In genomic region chr2:103483289-103483985, GRCm38 (mm10) we compare ENCODE assay signal across 9 mouse cellular contexts. TPM values are rescaled to one million over a fixed set of nuclear protein-coding genes. Genes with fewer than 3 reads are reported as not detected.
A peak's percentile ranks its signal among the peaks of the same experiment; 100 is the strongest.
DNase-seq lines count a peak whose midpoint lies in the region; ATAC-seq and TF ChIP-seq lines count a peak whose summit lies in the region.
"Had no signal": no experiment of that assay in that cellular context is flagged by ENCODE, and none has a peak within 500 bp of the region (broad histone marks: within the 10 kb centered on the region; RNA-seq: fewer than 3 reads in every experiment).

No protein-coding gene starts in this region.

- no peak for TF ChIP-seq POLR2A in liver, adult 2 months (IDR thresholded peaks at IDR 0.05; ENCODE audit: extremely low read depth, insufficient read depth, low read length)
- TF ChIP-seq POLR2A in small intestine, adult 2 months (IDR thresholded peaks at IDR 0.05; ENCODE audit: low read depth, low read length), result no peak

- no peaks in the 10 kb centered on the region for H3K27me3 ChIP-seq in liver, adult 2 months (ENCODE audit: control insufficient read depth, insufficient read depth, low read length)
- no peaks in the 10 kb centered on the region for H3K27me3 ChIP-seq in embryonic facial prominence, embryonic 14.5 days (replicated peaks; ENCODE audit: control insufficient read depth, insufficient read depth, low read length)
- H3K27me3 ChIP-seq in limb, embryonic 12.5 days, result no peaks in the 10 kb centered on the region
- H3K27me3 ChIP-seq in small intestine, adult 2 months (ENCODE audit: control insufficient read depth, insufficient read depth, low read length), result no peaks in the 10 kb centered on the region

- intact Hi-C loops in left cerebral cortex, postnatal 10 days (cut with DNase I), result no loop called here

- DNase-seq in liver, adult 2 months (ENCODE audit: extremely low read depth, low read depth, low spot score), result peak; percentile 30
- no peak for DNase-seq in liver
- no peak for DNase-seq in embryonic facial prominence, embryonic 14.5 days (ENCODE audit: low spot score)
- no peak for DNase-seq in left cerebral cortex, postnatal 10 days (ENCODE audit: extremely low spot score in 1 of 2, low spot score in 2 of 2)
- DNase-seq in frontal cortex, postnatal 14 days (ENCODE audit: low spot score in 2 of 2), result no peak
- no peak for DNase-seq in ovary, postnatal 10 days (ENCODE audit: low spot score)
- DNase-seq: lung, postnatal 10 days had no signal

- H3K9me3 ChIP-seq in embryonic facial prominence, embryonic 14.5 days (ENCODE audit: control insufficient read depth, low read length), result no peaks in the 10 kb centered on the region
- H3K9me3 ChIP-seq in limb, embryonic 12.5 days, result no peaks in the 10 kb centered on the region

- H3K4me2 ChIP-seq in embryonic facial prominence, embryonic 14.5 days (ENCODE audit: low read depth, low read length), result peak overlapping the region; percentile 79
- H3K4me2 ChIP-seq in limb, embryonic 12.5 days, result peak overlapping the region; percentile 68

- H3K4me1 ChIP-seq in liver, adult 2 months (ENCODE audit: control insufficient read depth, insufficient read depth, low read length), result peaks cover 11% of the 10 kb centered on the region; the same call in 1 of the 2 replicates
- peaks cover 10% of the 10 kb centered on the region for H3K4me1 ChIP-seq in embryonic facial prominence, embryonic 14.5 days (ENCODE audit: control insufficient read depth, insufficient read depth, low read length)
- peaks cover 11% of the 10 kb centered on the region for H3K4me1 ChIP-seq in limb, embryonic 12.5 days (replicated peaks)
- peaks cover 6% of the 10 kb centered on the region for H3K4me1 ChIP-seq in small intestine, adult 2 months (ENCODE audit: control insufficient read depth, insufficient read depth, insufficient read length, low read length)

- peak overlapping the region; percentile 94 for H3K27ac ChIP-seq in liver, adult 2 months (replicated peaks; ENCODE audit: insufficient read depth, low read depth, low read length)
- no peak overlapping the region for H3K27ac ChIP-seq in embryonic facial prominence, embryonic 14.5 days (replicated peaks; ENCODE audit: low read depth, low read length)
- H3K27ac ChIP-seq in limb, embryonic 12.5 days, result no peak overlapping the region
- no peak overlapping the region for H3K27ac ChIP-seq in small intestine, adult 2 months (ENCODE audit: insufficient read depth, low read depth, low read length)

- 2% methylated on average over 7 of the region's 7 CpGs for WGBS in liver, adult 2 months
- 81% methylated on average over 7 of the region's 7 CpGs for WGBS in embryonic facial prominence, embryonic 14.5 days
- WGBS in limb, embryonic 12.5 days, result 85% methylated on average over 7 of the region's 7 CpGs
- WGBS in small intestine, adult 2 months, result 22% methylated on average over 7 of the region's 7 CpGs

- no peak for TF ChIP-seq CTCF in liver, adult 2 months (IDR thresholded peaks at IDR 0.05; ENCODE audit: low read depth, low read length)
- no peak for TF ChIP-seq CTCF in small intestine, adult 2 months (IDR thresholded peaks at IDR 0.05; ENCODE audit: extremely low read depth, insufficient read length, insufficient replicate concordance, low read depth, low read length)

- no peak for ATAC-seq in embryonic facial prominence, embryonic 14.5 days (ENCODE audit: low read depth)
- no peak for ATAC-seq in limb, embryonic 12.5 days (ENCODE audit: insufficient number of reproducible peaks, insufficient read depth, low FRiP score, low TSS enrichment, low read depth)

- H3K4me3 ChIP-seq in liver, adult 2 months (ENCODE audit: insufficient read depth, low read depth, low read length), result peak overlapping the region; percentile 94
- H3K4me3 ChIP-seq in embryonic facial prominence, embryonic 14.5 days (ENCODE audit: low read depth, low read length), result peak overlapping the region; percentile 71
- peak overlapping the region; percentile 76; the same call in 1 of the 2 replicates for H3K4me3 ChIP-seq in limb, embryonic 12.5 days (replicated peaks)
- peak overlapping the region; percentile 45; the same call in 1 of the 2 replicates for H3K4me3 ChIP-seq in small intestine, adult 2 months (ENCODE audit: low read depth, low read length)

- H3K9ac ChIP-seq in liver, adult 2 months (ENCODE audit: low read depth, low read length), result peak overlapping the region; percentile 98
- peak overlapping the region; percentile 81 for H3K9ac ChIP-seq in embryonic facial prominence, embryonic 14.5 days (ENCODE audit: low read depth, low read length)
- no peak overlapping the region for H3K9ac ChIP-seq in limb, embryonic 12.5 days (replicated peaks)

- peaks cover 24% of the 10 kb centered on the region; the same call in 1 of the 2 replicates for H3K79me2 ChIP-seq in liver, adult 2 months (ENCODE audit: control insufficient read depth, insufficient read depth, low read length)

- H3K36me3 ChIP-seq in liver, adult 2 months (ENCODE audit: control insufficient read depth, insufficient read depth, low read length), result peaks cover 33% of the 10 kb centered on the region
- H3K36me3 ChIP-seq in embryonic facial prominence, embryonic 14.5 days (ENCODE audit: control insufficient read depth, insufficient read depth, low read length), result no peaks in the 10 kb centered on the region
- no peaks in the 10 kb centered on the region for H3K36me3 ChIP-seq in limb, embryonic 12.5 days
- no peaks in the 10 kb centered on the region for H3K36me3 ChIP-seq in small intestine, adult 2 months (ENCODE audit: control insufficient read depth, insufficient read depth, low read length)

RNA-seq across cellular contexts. Expression of gene Cat, which starts 1.5 kb away (rescaled TPM):
- 1,807 and 1,852 TPM in 2 replicates for total RNA-seq in liver, adult 2 months (2014; rRNA removed)
- 1,476 and 1,516 TPM in 2 replicates for polyA plus RNA-seq in liver, adult 2 months (2012; rRNA removed)
- 89.9 and 98.8 TPM in 2 replicates for polyA plus RNA-seq in embryonic facial prominence, embryonic 14.5 days (2014; fragmentation: Nextera tagmentation; extraction: Ambion mirVana)
- 68.5 and 86.8 TPM in 2 replicates for polyA plus RNA-seq in limb, embryonic 12.5 days (2016; fragmentation: Nextera tagmentation; extraction: Ambion mirVana)
- polyA plus RNA-seq in small intestine, adult 2 months (2012; rRNA removed), result 55.8 and 113 TPM in 2 replicates
- 10 to 100 TPM; 59.6 to 66.2 TPM for total RNA-seq in left cerebral cortex, postnatal 10 days (2021)

Comparison
In these comparisons a context has a peak if more than half of its experiments do, and no peak if none do; other contexts are left out.
1. RNA of gene Cat, which starts 1.5 kb away (polyA plus RNA-seq): 1,476 to 1,516 TPM in liver, adult 2 months; 55.8 to 113 TPM in small intestine, adult 2 months, 89.9 to 98.8 TPM in embryonic facial prominence, embryonic 14.5 days and 68.5 to 86.8 TPM in limb, embryonic 12.5 days; every median in the first group is over 10 times any median in the second.
2. Peak in every context shown above with its lines, with median percentiles within 50 percentile points of each other: H3K4me3 ChIP-seq.